Mouse (Mus musculus) spleen, embryonic (tissue): Measurements from ENCODE around the gene Cactin.

Source experiments
- CTCF ChIA-PET: fragments of 350-600 bp; sonication (Branson Sonifier 250); formaldehyde crosslinking; loops from one replicate; lab custom pipeline; 2022; lab: Charles Lee

Cactin gene

GRCm38 (mm10) chr10:81358209-81358608 is 37.3 kb downstream of the Cactin start:
- CTCF ChIA-PET = interaction anchor here (0.6 kb wide), 1 partner anchor 22 kb away, joined by 3 read pairs; no protein-coding TSS in a partner anchor

DNA sequence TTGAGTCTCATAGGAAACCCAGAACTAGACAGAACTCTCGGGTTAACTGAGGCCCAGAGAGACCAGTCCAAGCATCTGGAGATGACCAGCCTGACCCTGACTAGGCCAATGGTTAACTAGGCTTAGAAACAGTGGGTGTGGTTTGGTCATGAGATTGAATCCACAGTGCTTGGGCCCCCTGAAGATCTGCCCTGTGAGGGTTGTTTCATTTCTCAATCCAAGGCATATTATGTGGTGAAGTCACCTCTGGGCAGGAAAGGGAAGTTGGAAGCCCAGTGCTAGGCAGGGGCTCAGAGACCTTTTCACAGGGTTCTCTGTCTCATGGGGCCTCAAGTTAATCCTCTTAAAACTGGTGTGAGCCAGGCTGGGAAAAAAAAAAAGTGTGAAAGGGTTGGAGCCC is 37.9 kb downstream of the Cactin start:
- CTCF ChIA-PET = no interaction called here

DNA sequence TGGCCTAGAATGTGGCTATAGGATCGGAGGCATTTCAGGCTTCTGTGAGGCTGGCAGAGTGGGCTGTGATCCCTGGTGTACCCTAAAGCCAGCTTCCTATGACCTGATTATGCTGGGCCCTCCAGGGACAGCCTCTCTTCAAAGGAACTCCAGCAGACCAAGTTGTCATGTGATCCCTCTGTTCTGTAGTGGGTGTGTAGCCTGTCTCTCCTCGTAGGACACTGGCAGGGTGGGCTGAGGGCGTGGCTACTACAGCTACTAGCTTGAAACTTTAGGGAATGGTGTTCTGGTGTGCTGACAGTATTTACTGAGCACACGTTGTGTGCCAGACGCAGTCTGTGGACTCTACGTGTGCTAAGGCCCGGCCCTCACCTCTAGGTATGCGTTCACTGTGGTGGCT is 39.8 kb downstream of the Cactin start:
- CTCF ChIA-PET = interaction anchor here (1.1 kb wide), 1 partner anchor 19 kb away, joined by 3 read pairs; no protein-coding TSS in a partner anchor

- CTCF ChIA-PET = interaction anchor here (0.5 kb wide), 1 partner anchor 997 kb away, joined by 8 read pairs; no protein-coding TSS in a partner anchor
Measured at GRCm38 (mm10) chr10:81362336-81362949, 41.5 kb downstream of the Cactin start.

GRCm38 (mm10) chr10:81363436-81364346 is 42.8 kb downstream of the Cactin start:
- CTCF ChIA-PET = interaction anchor here (1.1 kb wide), 1 partner anchor 9 kb away, joined by 9 read pairs; no protein-coding TSS in a partner anchor

GRCm38 (mm10) chr10:81364666-81365065 is 43.8 kb downstream of the Cactin start:
- CTCF ChIA-PET = no interaction called here

DNA sequence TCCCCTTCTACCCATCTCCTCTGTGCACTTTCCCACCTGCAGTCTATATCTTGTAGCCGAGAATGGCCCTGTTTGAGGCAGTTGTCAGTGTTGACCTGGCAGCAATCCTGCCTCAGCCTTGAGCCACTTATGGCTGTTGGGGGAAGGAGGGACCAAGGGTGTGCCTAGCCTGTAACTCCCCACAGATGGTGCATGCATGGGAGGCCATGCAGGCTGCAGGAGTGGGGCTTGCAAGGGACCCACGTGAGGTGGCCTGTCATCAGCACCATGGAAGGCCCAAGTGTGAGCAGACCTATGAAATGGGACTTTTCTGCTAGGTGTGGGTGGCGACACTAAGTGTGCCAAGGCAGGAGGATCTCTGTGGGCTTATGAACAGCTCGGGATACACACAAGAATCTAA is 44.2 kb downstream of the Cactin start:
- CTCF ChIA-PET = no interaction called here

DNA sequence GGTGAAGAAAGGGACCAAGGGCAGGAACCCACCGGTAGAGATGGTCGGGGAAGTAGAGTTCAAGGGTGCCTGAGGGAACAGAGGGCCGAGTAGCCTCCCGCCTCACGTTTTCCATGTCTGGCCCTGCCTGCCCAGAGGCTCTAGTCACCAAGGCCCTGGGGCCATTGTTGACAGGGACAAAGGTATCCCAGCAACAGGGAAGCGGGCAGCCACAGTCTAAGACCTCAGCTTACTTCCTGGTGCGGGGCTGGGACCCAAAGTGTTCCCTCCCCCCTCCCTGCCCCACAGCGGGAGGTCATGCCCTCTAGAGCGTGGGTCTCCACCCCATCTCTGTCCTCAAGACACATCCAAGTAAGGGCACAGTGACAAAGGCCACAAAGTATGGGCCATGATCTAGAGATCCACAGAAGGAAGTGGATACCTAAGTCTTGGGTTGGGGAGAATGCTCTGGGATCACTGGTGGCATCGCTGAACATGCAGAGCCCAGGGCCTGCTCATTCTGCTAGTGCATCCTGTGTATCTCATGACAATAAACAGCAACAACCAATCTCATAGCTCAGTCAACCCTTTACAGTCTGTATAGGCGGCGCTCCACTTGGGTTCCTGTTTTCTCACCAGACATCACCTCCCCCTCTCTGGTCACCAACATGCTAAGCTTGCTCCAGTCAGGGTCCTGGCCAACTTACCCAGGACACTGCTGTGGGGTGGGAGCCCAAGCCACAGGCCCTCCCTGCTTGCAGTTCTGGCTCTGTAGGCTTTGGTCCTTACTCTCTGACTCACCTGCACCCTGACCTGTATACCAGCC is 45.0 kb downstream of the Cactin start, which contains the start of gene 4930404N11Rik:
4930404N11Rik (minus strand) TSS at position 145 of the 805 bp plus-strand sequence.
- CTCF ChIA-PET = interaction anchor here (0.6 kb wide), 1 partner anchor 135 kb away, joined by 4 read pairs; no protein-coding TSS in a partner anchor

- CTCF ChIA-PET = interaction anchor here (0.6 to 1.0 kb wide), 2 partner anchors 12 to 136 kb away, joined by 3 to 4 read pairs; no protein-coding TSS in a partner anchor
Measured at GRCm38 (mm10) chr10:81366477-81367206, 45.7 kb downstream of the Cactin start.

DNA sequence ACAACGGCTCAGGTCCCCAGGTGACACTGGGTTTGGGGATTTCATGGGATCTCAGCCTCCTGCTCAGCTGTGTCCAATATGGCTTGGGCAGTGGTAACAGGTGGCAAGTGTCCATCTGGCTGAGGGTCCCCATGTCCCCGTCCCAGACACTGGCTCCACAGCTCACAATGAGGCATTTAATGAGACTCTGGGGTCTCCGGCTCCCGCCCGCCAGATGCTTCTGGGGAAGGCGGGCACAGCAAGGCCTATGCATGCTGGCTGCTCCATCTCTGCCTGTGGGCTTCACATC is 46.2 kb downstream of the Cactin start:
- CTCF ChIA-PET = interaction anchor here (1.0 kb wide), 1 partner anchor 13 kb away, joined by 3 read pairs; no protein-coding TSS in a partner anchor

GRCm38 (mm10) chr10:81375322-81375721 is 54.4 kb downstream of the Cactin start:
- CTCF ChIA-PET = no interaction called here
